Mouse (Mus musculus): ENCODE results near the gene Gpatch4.

The Gpatch4 gene

DNA sequence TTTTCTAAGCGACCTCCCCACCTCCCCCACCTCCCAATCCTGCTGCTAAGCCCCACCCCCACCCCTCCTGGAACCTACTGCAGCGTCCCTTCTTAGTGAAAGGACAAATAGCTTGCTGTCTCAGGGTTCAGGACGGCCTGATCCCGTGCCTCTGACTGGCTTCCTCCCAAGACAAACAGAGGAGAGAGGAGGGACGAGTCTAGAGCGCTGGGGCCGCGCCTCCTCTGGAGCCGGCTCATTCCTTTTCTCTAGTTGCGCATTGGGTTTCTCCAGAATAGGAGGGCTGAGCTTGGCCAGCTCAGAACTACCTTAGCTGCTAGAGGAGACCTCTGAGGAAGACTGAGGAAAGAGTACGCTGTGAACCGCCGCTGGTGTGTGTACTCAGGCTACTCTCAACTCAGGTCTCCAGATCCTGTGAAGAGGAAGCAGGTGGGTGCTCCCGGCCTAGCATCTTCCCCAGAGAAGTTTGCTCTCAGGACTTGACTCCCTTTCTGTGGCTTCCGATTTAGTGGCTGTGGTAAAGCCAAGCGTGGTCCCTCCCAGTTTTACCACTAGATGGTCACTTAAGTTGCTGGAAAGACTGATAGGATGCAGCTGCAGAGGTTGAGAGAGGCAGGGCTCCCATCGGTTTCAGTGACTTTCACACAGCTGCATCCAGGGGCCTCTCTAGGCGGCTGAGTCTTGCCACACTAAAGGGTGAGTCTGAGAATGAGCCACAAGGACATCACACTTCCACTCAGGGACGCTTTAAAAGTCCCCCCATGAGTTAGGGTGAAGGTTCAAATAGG is 12.1 kb upstream of the Gpatch4 start:
- no peak for DNase-seq (ENCODE audit: low spot score)

DNA sequence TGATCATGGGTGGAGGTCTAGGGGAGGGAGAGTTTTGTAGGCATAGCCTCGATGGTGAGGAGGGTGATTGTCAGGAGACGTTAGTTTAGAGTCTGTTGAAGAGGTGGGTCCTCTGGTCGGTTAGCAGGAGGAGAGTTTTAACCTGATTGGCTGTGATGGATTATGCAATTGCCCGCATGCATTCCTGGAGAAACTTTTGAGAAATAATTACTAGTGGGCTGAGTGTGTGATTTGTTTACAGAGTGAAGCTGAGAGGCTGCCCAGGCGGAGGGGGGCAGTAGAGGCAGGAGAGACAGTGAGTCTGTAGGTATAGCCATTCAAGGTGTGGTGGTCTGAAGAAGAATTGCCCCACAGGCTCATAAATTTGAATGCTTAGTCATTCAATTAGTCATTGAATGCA is 9.4 kb upstream of the Gpatch4 start:
- no peak for DNase-seq (ENCODE audit: low spot score)

DNA sequence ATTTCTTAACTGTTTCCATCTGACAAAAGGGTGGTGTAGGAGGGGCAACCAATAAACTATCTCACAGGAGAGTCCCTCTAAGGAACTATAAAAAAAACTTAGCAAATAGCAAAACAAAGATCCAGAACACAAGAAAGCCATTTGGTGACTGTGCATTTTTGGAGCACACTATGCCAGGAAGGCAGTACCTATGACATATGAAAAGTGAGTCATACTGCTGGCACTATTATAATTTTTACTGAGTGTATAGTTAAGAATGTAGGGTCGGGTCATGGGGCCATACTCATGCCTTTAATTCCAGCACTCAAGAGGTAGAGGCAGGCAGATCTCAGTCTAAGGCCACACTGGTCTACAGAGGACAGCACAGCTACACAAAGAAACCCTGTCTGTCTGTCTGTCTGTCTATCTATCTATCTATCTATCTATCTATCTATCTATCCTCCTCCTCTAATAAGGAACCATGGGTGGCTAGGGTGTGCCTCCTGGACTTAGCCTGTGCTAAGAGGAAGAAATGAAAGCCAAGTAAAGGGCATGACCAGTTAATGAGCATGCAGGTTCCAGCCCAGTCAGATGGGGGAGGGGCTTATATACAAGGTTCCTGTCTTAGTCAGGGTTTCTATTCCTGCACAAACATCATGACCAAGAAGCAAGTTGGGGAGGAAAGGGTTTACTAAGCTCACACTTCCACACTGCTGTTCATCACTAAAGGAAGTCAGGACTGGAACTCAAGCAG is 7.2 kb upstream of the Gpatch4 start:
- no peak for DNase-seq (ENCODE audit: low spot score)

DNA sequence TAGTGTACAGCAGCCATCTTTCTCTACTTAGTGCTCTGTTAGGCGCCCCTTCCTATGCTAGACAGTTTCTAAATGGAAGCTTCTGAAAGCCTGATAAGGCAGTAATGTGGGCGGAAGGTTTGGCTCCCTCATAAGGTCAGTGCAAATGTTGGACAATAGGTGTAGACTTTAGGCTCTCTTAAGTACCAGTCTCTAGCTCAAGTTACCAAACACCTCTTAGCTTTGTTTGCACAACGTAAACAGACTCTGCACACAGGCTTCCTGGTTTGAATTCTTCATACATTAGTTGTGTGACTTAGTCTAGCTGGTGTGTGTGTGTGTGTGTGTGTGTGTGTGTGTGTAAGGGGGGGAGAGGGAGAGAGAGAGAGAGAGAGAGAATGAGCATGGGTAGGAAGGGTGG is 6.6 kb downstream of the Gpatch4 start:
- DNase-seq (ENCODE audit: low spot score): no peak

DNA sequence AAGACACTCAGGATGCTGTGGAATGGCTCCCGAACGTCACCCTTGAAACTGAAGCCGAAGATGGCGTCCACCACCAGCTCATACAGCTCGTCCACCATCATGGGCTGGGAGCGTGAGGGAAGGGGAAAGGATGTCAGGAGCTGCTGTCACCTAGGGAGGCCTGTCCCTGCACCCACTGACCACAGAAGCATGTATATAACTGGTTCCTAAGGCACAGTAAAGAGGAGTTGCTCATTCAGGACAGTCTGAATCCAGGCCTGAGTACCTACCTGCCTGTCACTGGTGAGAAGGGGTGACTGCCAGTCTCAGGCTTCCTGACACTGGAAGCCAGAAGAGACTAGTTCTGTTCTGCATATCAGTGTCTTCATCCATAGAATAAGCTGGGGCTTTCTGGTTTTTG is 14.1 kb downstream of the Gpatch4 start:
- no peak for DNase-seq (ENCODE audit: low spot score)

DNA sequence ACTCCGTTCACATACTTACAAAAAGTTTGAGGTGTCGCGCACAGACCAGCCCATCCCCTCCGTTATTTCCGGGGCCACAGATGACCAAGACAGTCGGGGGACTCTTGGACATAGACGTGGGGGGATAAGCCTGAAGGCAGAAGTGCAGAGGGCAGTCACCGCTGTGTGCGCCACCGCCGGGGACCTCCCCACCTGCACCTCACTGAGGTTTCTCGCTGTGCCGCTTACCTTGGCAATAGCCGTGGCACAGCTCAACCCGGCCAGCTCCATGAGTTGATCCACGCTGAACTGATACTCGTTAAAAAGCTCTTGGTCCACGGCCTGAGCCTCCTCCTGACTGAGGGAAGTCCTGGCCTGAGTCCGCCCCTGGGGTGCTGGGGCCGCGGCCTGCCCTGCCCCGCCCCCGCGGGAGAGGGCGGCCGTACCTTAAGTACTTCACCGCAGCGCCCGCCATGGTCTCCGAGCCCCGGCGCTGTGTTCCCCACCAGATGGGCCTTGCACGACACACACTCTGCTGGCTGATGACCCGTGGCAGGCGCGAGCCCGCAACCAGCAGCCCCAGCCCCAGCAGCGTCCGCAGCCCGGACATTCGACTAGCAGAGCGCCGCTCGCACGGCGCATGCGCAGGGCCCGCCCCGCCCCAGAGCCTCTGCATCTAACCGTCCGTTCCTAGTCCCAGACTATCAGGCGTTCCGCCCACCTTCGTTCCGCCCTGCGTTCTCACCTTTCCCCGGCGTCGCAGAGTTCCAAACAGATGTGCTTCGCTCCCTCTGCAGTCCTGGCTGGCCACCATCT is 15.2 kb downstream of the Gpatch4 start, which contains the start of gene Naxe:
Gene Naxe (minus strand): TSS at position 594 of the 795 bp plus-strand sequence.
- peak; percentile 95 for DNase-seq (ENCODE audit: low spot score)

DNA sequence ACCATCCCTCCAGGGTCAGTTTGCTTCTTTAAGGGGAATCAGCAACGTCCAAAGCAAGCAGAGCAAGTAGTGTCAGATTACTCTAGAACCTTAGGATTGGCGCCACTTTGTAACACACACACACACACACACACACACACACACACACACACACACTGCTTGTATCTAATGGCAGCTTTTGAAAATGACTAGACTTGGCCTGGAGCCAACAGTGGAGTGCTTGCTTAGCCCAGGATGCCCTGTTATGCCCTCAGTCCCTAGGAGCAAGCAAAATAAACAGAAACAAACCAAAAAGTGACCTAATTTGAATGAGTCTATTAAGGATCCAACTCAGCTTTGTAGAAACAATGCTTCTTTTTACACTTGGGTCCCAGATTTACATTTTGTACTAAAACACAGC is 25.5 kb downstream of the Gpatch4 start:
- DNase-seq (ENCODE audit: low spot score): no peak

DNA sequence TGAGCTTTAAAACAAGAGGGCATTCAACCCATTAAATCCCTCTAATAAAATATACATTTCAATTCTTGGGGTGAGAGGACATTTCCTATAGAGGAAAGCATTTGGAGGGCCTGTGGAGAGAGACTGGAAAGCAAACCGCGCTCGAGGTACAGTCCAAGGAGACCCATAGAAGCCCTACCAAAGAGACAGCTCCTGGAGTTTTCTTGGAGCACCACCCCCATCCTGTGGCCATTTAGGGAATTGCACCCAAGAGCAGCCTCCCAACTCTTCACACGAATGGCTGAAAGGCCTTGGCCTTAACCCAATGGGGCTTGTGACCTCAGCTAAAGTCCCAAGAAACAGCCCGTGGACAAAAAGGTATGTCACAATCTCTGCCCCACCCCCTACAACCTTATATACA is 28.9 kb downstream of the Gpatch4 start:
- peak; percentile 76 for DNase-seq (ENCODE audit: low spot score)

DNA sequence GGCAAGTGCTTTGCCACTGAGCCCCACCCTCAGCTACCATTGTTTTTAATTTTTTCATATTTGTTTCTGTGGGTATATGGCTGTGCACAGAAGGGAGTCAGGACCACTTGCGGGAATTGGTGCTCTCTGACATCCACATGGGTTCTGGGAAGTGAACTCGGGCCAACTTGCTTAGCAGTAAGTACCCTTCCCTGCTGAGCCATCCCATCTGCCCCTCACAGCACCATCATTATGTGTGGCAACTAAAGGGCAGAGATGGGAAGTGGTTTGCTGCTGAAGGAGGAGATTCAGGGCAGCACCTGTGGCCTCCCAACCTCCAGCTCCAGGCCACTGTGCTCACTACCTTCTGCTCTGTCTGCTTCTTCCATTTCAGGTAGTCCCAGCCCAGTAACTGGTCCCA is 30.7 kb downstream of the Gpatch4 start:
- DNase-seq (ENCODE audit: low spot score): no peak

DNA sequence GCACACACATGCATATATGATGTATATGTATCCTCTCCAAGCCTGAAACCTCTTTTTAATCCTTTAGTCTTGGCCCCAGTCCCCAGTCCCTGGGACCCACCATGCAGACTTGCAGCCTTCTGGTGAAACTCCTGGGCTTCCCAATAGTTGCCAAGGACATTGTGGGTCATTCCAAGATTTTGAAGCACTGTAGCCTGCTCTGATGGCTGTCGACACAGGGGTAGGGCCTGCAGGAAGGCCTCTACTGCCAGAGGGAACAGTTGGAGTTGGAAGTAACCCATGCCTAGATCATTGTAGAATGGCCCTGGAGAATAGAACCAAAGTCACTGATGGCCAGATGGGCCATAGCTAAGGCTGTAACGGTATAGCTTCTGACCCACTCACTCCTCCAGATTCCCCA is 31.4 kb downstream of the Gpatch4 start:
- no peak for DNase-seq (ENCODE audit: low spot score)

DNA sequence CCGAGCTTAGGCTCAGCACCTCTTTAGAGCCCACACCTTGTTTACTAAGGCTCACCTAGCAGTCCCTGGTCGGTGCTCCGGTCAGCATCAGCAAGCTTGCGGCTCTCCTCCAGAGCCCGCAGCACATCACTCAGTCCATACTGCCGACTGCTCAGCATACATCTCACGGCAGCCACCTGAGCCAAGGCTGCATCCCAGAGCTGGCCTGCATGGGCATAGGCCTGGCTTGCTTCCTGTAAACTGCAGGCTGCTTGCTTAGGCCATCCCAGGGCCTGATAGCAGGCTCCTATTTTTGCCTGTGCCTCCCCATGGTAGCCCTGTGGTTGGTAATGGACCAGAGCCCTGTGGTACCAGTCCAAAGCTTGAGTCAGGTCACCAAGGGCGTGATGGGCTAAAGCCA is 31.9 kb downstream of the Gpatch4 start:
- no peak for DNase-seq (ENCODE audit: low spot score)

DNA sequence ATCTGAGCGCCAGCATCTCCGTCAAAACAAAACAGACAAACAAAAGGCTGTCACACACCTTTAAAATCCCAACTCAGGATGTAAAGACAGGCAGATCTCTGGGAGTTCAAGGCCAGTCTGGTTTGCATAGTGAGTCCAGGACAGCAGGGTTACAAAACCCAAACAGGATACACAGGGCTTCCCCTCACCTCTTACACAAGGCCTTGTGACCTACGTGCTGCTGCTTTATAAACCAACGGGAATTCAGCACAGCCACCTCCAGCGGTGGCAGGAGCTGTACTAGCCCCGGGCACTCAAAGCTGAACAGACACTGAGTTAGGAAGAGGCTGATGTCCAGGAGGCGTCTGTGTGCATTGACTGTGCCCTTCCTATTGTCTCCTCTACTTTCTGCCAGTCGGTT is 34.5 kb downstream of the Gpatch4 start:
- DNase-seq (ENCODE audit: low spot score): no peak

DNA sequence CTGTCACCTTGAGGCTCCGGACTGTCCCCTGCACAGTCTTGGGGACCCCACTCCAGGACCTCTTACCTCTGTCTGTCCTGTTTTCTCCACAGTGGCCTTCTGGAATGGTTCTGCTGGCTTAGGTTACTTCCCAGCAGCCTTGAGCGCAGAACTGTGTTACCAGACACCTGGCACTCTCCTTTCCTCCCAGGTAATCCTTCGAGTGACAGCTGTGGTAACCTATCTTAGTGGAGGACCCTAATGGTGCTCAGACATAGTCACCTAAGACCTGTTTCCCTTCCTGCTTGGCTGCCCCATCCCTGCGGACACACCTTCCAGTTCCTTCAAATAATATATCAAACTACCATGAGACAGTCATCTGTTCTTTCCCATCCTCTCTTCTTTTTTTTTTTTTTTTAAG is 35.3 kb downstream of the Gpatch4 start, which contains the start of gene Ttc24:
Gene Ttc24 (minus strand): TSS at position 101 of the 400 bp plus-strand sequence.
- no peak for DNase-seq (ENCODE audit: low spot score)

DNA sequence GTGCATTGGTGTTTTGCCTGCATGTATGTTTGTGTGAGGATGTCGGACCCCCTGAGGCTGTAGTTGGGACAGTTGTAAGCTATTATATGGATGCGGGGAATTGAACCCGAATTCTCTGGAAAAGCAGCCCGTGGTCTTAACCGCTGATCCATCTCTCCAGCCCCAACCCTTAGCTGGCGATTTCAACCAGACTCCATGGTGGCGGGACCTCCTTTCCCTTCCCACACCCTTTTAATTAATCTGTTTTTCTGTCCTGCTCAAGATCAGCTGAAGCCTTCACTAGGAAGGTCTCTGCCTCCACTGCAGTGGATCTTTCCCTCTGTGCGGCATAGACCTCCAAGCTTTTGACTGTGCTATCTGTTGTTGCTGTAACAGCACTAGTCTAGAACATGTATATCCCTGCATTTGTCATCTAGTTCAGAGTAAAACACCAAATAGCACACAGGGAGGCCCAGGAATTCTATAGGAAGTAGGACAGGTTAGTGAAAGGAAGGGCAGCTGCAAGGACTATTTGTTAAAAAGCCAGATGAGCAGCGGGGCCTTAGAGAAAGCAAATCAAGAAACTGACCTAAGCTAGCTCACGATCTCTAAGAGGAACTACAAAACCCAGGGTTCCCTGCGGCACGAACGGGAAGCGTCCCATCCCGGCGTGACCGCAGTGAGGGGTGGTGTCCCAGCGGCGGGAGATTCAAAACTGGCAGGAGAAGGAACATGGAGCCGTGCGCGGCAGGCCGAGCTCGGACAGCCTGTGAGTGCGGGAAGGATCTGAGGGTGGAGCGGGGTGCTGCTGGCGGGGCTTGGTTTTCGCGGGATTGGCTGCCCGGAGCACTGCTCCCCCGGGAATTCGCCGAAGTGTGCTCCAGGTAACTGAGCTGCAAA is 38.7 kb downstream of the Gpatch4 start, which contains the start of gene Iqgap3:
Gene Iqgap3 (plus strand): TSS at position 627 of the 879 bp plus-strand sequence.
- peak; percentile 96 for DNase-seq (ENCODE audit: low spot score)

DNA sequence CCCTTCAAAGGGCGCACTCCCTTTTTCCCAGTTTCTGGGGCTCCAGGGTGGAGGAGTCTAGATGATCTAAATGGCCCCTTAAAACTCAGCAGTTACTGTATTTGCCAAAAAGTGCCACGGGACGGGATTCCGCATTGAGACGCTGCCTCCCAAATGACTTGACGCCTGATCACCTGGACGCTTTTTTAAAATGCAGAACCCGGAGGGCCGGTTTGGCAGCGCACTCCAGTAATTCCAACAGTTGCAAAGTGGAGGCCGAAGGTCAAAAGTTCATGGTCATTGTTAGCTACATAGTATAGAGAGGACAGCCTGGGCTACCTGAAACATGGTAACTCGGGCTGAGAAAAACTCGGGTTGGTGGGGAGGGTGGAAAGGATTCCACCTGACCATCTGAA is 39.3 kb downstream of the Gpatch4 start:
- DNase-seq (ENCODE audit: low spot score): peak; percentile 18

DNA sequence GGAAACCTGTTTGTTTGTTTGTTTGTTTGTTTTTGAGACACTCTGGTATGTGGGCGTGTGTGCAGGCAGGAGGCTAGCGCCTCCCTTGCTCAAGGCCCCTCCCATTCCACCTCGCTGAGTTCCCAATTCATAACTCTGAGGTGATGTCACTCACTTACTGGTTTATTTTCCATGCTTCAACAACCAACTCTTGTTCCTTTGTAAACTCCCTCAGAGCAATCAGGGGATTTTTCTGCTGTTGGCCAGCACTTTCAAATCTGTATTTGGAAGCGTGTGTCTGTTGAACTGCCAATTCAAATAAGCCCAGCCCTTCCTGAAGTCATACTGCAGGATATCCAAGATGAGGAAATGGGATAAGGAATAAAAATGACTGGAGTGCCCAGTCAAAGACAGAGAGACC is 39.8 kb downstream of the Gpatch4 start:
- peak; percentile 15 for DNase-seq (ENCODE audit: low spot score)

DNA sequence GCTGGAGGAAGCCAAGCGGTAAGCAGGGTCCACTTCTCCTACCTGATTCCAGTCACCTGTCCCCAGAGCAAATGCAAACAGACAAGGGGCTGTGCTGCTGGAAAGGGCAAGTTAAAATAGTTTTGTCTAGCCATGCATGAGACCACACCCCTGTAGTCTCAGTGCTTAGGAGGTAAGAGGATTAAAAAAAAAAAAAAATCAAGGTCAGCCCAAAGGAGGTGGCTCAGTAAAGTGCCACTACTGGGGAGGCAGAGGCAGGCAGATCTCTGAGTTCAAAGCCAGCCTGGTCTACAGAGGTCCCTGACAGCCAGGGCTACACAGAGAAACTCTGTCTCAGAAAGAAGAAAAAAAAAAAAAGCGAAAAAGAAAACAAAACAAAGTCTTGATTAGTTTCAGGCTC is 41.1 kb downstream of the Gpatch4 start:
- no peak for DNase-seq (ENCODE audit: low spot score)

DNA sequence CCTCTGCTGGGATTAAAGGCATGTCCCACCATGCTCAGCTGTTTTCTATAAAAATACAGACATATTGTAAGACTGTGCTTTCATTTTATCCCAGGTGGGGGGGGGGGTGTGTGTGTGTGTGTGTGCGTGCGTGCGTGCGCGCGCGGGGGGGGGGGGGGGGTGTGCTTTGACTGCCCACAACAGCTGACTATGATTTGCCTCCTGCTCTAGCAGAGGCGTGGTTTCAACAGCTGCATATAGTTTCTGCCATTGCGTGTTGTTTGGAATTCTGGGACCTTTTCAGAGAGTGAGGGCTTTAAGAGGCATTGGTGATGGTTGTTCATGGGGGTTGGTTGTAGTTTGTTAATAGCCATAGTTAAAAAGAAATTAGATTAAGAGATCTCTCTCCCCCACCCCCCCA is 42.6 kb downstream of the Gpatch4 start:
- DNase-seq (ENCODE audit: low spot score): no peak

DNA sequence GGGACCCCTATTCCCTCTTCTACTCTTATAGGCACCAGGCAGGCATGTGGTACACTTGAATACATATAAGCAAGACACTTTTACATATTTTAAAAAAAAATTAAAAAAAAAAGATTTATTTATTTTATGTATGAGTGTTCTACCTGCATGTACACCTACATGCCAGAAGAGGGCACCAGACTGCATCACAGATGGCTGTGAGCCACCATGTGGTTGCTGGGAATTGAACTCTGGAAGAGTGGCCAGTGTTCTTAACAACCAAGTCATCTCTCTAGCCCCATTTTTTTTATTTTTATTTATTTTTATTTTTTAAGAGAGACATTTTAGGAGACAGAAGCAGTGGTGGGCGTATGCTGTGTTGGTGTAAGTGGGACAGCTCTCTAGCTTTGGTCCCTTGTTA is 44.8 kb downstream of the Gpatch4 start:
- peak; percentile 76 for DNase-seq (ENCODE audit: low spot score)

DNA sequence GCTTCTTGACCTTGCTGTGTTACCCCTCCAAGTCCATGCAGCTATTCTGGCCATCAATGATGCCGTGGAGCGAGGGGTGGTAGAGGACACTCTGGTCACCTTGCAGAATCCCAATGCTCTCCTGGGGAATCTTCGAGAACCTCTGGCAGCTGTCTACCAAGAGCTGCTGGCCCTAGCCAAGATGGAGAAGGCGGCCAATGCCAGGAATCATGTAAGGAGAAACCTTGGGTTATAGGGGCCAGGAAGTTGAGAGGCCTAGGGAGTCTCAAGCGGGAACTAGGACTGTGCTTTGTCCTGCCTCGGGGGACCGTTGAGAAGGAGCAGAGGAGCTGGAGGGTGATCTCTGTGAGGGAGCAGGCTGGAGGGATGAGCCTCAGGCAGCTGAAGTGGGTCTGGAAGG is 47.2 kb downstream of the Gpatch4 start:
- no peak for DNase-seq (ENCODE audit: low spot score)

DNA sequence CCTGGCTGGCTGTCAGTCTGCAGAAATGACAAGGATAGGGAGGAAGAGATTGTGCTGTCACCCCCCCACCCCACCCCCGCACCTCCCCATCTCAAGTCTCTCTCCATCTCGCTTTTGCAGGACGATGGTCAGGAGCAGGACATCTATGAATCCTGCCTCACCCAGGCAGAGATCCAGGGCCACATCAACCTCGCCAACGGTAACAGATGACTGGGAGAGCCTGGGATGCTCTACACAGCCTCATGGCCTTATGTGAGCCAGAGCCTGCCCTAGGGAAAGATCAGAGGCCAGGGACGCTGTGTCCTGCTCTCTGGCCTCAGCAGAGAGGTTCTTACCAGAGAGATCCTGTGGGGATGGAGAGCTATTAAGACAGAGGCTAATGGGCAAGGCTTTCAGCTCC is 47.7 kb downstream of the Gpatch4 start:
- DNase-seq (ENCODE audit: low spot score): no peak

DNA sequence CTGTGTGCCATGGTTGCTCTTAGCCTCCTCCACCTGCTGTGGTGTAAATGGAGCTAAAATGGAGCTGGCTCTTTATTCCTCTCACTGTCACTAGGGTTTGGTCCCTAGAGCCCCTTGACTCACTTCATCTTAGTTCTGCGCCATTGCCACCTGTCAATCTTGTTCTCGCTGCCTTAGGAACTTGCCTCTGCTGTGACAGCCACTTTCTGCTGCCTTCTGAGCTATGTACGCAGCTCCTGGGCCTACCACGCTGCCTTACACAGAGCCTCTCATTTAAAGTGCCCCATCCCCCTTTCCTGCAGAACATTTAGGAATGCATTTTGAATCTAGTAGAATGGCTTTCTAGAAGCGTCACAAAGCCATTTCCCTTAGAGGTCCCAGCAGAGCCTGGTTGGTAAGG is 51.2 kb downstream of the Gpatch4 start:
- no peak for DNase-seq (ENCODE audit: low spot score)
